Mouse (Mus musculus) embryonic fibroblast, embryonic 13.5 days (primary cell): ENCODE results near the gene Polr2m.

Experiments
- CTCF ChIP-seq: IDR thresholded peaks from 2 replicates; pipeline ENCODE4 v1.5.1; 2011; ENCODE audit warnings: mild to moderate bottlenecking, control low read depth, low read length, moderate library complexity, borderline replicate concordance; ENCODE audit not compliant: insufficient read depth
- POLR2A ChIP-seq: IDR thresholded peaks from 2 replicates; pipeline ENCODE4 v1.6.1; 2011; ENCODE audit warnings: low read depth, mild to moderate bottlenecking, control low read depth, low read length, moderate library complexity

DNA sequence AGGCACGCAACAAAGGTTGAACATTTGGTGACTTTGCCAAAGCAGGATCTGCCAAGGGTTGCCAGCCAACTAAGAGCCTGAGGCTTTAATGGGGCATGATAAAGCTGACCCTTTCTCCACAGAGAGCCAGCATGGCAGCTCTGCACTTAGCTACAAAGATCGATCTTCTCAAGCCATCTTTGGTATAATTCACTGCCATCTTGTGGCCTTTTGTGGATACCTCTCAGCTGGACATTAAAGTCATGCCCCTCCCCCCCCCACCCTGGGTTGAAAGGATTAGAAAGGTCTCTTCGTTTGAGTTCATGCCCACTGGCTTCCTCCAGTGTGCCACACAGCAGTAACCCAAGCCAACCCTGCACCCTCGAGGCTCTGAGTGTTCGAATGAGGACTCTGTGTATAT lies 31.8 kb downstream of the Polr2m start:
- no peak for TF ChIP-seq CTCF
- no peak for TF ChIP-seq POLR2A
